Mouse (Mus musculus) layer of hippocampus, postnatal 25 days (tissue): ENCODE results near the gene Cdh12. TPM values are rescaled to one million over a fixed set of nuclear protein-coding genes. Genes with fewer than 3 reads are reported as not detected.
"Not testable (repeated sequence)": the region's sequence is repeated elsewhere in the genome, so short reads cannot be mapped to it uniquely, and the experiment has no call there.

Source experiments
- DNase-seq, 2 experiments: peaks; one replicate each; pipeline ENCODE4 v3.0.0; 2022; ENCODE audit warnings: mixed read lengths in 2 of 2, low spot score in 1 of 2; ENCODE audit errors: extremely low spot score in 1 of 2
- total RNA-seq, 2 experiments: library from RNA; stranded (reverse); gene quantifications; 2 replicates each; pipeline ENCODE4 v1.2.3; 2021

Cdh12 gene
- total RNA-seq, 2 experiments from 2014 or later: 22.8 to 23.2 TPM

DNA sequence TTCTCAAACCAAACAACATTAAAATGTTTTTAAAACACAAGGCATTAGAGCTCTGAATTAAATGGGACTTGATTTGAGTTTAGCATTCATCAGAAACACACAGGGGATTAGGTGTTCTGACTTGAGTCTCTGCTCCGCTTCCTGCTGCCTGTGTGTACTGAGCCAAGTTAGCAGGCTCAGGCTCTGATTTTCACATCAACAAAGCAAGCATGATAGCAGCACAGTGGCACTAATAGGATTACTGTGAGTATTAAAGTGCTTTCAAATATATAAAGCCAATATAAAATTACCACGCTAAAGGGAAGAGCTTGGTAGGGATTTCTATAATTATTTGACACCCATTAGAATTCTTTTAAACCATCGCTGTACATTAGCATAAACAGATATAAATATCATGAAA lies 895.7 kb downstream of the Cdh12 start:
- no peak for DNase-seq

GRCm38 (mm10) chr15:21355356-21356101 lies 906.5 kb downstream of the Cdh12 start:
- DNase-seq: no peak

- no peak for DNase-seq
Measured at GRCm38 (mm10) chr15:21366366-21366765, 917.3 kb downstream of the Cdh12 start.

- DNase-seq: no peak
Measured at GRCm38 (mm10) chr15:21375460-21375859, 926.4 kb downstream of the Cdh12 start.

DNA sequence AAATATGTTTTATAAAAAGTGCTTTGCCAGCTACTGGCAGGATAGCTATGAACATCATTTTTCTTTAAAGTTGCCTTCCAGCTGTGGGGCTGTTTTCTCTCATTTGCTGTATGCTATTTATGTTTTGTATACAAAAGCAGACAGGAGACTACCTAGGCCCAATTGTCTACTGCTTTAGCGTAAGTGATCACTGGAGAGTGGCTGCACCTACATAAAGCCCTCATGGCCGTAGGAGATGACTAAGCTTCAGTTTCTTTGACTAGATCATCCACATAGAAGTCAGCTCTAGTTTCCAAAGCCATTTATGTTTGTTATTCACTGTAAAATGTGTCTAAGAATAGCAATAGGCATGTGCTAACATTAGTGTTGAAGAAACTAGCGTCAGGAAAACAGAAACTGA lies 926.8 kb downstream of the Cdh12 start:
- DNase-seq: no peak

DNA sequence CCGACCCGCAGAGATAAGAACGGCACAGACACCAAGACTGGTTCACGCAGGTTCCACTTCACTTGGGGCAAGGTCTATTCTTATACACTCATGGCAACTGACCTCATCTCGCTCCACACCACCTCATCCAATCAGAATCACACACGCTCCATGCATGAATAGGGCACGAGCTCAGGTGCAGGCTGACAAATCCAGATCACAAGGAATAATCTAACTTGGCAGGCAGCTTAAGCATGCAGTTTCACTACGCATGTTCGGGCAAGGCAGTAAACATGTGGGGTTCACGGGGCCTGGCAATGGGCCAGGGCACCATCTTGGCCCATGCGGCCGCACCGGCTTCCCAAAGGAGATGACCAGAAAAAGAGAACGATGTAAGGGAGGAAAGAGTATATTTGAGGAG lies 942.4 kb downstream of the Cdh12 start:
- not testable (repeated sequence) for DNase-seq

- no peak for DNase-seq
Measured at GRCm38 (mm10) chr15:21393080-21393479, 944.0 kb downstream of the Cdh12 start.

GRCm38 (mm10) chr15:21405196-21405595 lies 956.1 kb downstream of the Cdh12 start:
- DNase-seq: no peak

GRCm38 (mm10) chr15:21407324-21408044 lies 958.4 kb downstream of the Cdh12 start:
- no peak for DNase-seq

DNA sequence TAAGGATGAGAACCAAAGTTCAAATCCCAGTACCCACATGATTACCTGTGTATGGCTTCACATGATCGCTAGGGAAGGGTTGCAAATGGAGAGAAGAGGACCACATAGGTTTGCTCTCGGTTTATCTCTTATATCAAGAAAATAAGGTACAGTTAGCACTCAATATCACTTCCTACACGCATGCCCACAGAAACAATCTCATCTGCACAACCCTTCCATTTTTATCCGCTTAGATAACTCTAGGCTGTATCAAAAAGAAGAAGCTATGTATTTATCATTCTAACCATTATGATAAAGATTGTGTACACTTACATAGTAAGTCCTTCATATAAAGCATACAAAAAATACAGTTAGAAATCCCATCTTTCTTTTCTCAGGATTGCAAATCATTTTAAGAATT lies 988.3 kb downstream of the Cdh12 start:
- no peak for DNase-seq

DNA sequence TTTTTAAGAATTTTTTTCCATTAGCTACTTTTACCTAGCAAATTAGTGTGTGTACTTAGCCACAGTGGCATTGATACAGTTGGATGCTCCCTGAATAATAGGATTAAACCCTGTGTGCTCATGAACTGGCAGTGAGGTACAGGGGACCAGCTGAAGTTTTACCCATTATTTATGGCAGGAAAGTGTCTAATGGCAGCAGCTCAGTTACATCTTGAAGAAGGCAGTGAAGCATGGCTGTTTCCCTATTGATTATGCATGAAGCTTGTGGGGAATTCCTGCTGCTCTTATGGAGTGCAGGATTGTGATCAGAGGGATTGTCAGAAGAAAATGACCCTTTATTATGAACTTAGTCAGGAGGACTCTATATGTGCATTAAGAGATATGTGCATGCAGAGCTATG lies 988.9 kb downstream of the Cdh12 start:
- DNase-seq: no peak

DNA sequence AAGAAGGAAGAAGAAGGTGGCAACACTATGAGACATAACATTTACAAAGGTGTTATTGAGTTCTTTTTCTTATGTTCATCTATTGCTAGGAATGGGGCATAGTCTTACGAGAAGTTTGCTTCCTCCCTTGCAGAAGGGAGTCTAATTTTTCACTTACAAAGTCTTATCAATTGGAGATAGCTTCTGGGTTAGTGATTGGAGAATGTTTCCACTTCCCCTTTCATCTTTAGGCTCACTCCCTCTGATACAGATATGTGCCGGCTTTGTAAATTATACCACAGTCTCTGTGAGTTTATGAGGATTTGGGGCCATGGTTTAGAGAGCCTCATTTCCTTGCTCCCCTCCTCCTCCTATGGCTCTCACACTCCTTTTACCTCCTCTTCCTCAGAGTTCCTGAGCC lies 1009.0 kb downstream of the Cdh12 start:
- no peak for DNase-seq

GRCm38 (mm10) chr15:21519355-21519869 lies 1070.3 kb downstream of the Cdh12 start:
- no peak for DNase-seq

GRCm38 (mm10) chr15:21530804-21531203 lies 1081.7 kb downstream of the Cdh12 start:
- no peak for DNase-seq

DNA sequence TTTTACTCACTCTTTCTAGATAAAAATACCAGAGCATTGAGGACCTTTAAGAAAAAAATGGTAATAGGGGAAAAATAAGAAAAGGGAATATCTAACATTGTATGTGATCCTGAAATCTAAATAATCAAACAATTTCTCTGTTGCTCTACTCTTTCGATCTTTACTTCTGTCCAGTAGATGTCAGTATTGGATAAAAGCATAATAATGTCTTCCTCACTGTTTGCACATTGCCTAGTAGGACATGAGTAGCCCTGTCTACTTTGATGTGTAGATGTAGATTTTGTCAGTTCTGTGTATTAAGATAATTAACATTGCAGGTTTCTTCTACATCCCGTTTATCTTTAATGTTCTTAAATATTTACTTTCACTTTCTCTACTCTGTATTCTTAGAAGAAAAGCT lies 1087.8 kb downstream of the Cdh12 start:
- no peak for DNase-seq

DNA sequence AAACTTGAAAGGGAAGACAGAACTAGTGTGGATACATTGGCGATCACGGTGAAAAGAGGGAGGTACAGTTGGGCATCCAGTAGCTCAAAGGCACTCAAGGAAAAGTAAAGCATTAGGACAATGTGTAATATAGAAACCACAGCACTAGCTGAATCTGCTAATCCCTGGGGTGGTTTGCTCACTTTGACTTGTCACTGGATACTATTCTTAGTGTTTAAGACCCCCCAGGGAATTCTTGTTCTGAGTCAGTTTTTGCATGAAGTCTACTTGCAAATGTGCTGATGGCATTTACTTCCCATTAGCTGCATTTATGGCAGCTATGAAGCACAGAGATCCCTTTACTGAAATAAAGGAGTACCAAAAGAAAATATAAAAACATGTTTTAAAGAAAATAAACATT lies 1095.7 kb downstream of the Cdh12 start:
- no peak for DNase-seq

DNA sequence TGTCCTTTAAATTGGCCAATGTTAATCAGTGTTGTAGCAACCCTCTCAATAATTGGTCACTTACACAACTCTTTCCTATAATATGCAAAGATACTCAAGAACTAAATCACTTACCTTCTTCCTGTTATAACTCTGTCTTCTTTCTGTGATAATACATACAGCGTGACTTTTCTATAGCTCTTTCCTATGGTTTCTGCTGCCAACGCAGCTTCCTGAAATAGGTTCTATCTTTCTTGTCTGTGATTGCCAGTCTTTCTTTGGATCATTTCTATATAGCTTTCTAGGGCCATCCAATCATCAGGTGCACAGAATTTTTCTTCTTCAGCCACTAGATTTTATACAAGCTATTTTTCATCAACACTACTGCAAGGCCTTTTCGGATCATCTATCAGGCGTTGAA lies 1106.9 kb downstream of the Cdh12 start:
- no peak for DNase-seq

- no peak for DNase-seq
Measured at GRCm38 (mm10) chr15:21566314-21567051, 1117.4 kb downstream of the Cdh12 start.

DNA sequence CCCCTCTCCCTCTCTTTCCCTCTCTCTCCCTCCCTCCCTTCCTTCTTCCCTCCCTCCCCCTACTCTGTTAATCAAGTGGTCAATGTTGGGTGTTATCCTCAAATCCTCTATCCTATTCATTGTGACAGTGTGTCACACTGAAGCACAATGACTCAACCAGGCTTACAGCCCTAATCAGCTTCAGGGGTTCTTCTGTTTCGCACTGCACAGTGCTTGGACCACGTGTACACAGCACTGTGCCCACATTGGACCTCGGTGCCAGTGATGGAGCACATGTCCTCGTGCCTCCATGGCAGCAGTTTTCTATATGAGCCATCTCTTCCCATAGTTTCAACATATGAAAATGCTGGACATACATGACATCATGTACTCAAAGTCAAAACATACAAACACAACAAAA lies 1155.4 kb downstream of the Cdh12 start:
- no peak for DNase-seq
